Mouse (Mus musculus): ENCODE data around the gene Wfdc10. TPM values are rescaled to one million over a fixed set of nuclear protein-coding genes. Genes with fewer than 3 reads are reported as not detected.

Gene Wfdc10
- total RNA-seq, 2 experiments from 2014 or later = not detected

DNA sequence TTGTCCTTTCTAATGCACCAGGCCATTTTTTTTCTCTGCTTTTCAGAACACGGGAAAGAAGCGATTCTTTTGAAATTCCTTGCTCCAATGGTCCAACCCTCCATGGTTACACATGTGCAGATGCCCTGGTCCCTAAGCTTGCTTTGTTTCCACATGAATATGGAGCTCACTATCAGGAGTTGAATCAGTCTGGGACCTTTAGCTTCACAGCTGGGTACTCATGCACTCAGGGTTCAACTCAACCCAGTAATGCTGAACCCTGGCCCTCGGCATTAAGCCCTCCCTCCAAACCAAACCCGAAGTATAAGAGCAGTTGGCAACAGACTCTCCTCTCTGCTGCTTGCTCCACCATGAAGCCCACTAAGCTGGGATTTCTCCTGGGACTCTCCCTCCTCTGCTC, 42.4 kb downstream of the Wfdc10 start, which contains the start of gene Spint4:
Spint4 (plus strand) TSS at position 301 of the 400 bp plus-strand sequence.
- intact Hi-C loops (cut with DNase I) = no loop called here
- no peak for DNase-seq

- intact Hi-C loops (cut with DNase I) = no loop called here
- no peak for DNase-seq
These were observed 45.1 kb downstream of the Wfdc10 start for GRCm38 (mm10) chr2:164700959-164701358.

- DNase-seq = no peak
- intact Hi-C loops (cut with DNase I) = no loop called here
These were observed 45.9 kb downstream of the Wfdc10 start for GRCm38 (mm10) chr2:164701761-164702160.

- intact Hi-C loops (cut with DNase I) = no loop called here
- no peak for DNase-seq
These were observed 48.4 kb downstream of the Wfdc10 start for GRCm38 (mm10) chr2:164704235-164704634.

- DNase-seq = no peak
- intact Hi-C loops (cut with DNase I) = no loop called here
These were observed 49.5 kb downstream of the Wfdc10 start for GRCm38 (mm10) chr2:164705328-164705727.

GRCm38 (mm10) chr2:164705991-164706390, 50.1 kb downstream of the Wfdc10 start:
- intact Hi-C loops (cut with DNase I) = no loop called here
- no peak for DNase-seq

Other genes with a start within 250 kb of the Wfdc10 start
- gene Sdc4, start 212.2 kb upstream of the Wfdc10 start, total RNA-seq (2021) = 10 to 100 TPM; 20.0 to 27.0 TPM
- 10 to 100 TPM; 21.2 to 21.9 TPM for gene Sys1, start 199.1 kb upstream of the Wfdc10 start, total RNA-seq (2021)
- 1 to 10 TPM; 3.0 to 5.3 TPM for gene Gm20458, start 195.1 kb upstream of the Wfdc10 start, total RNA-seq (2021)
- gene Trp53tg5, start 182.3 kb upstream of the Wfdc10 start, total RNA-seq (2021) = not detected
- gene Dbndd2, start 169.9 kb upstream of the Wfdc10 start, total RNA-seq (2021) = 10 to 100 TPM; 17.9 to 19.0 TPM
- 10 to 100 TPM; 43.1 to 45.9 TPM for gene Pigt, start 158.5 kb upstream of the Wfdc10 start, total RNA-seq (2021)
- gene Wfdc2, start 93.6 kb upstream of the Wfdc10 start, total RNA-seq (2021) = 10 to 100 TPM in 1 of 2 experiments, not detected in 1; 14.8 TPM
- gene Spint3, start 82.6 kb upstream of the Wfdc10 start, total RNA-seq (2021) = not detected
- gene Wfdc6a, start 70.6 kb upstream of the Wfdc10 start, total RNA-seq (2021) = under 1 TPM; 0.29 to 0.48 TPM
- gene Eppin, start 62.5 kb upstream of the Wfdc10 start, total RNA-seq (2021) = not detected
- not detected for gene Wfdc6b, start 42.5 kb upstream of the Wfdc10 start, total RNA-seq (2021)
- not detected for gene Wfdc8, start 42.4 kb upstream of the Wfdc10 start, total RNA-seq (2021)
- not detected for gene Wfdc16, start 17.2 kb upstream of the Wfdc10 start, total RNA-seq (2021)
- gene Wfdc9, start 537 bp downstream of the Wfdc10 start, total RNA-seq (2021) = not detected
- not detected for gene Wfdc11, start 18.0 kb downstream of the Wfdc10 start, total RNA-seq (2021)
- not detected for gene Wfdc13, start 29.1 kb downstream of the Wfdc10 start, total RNA-seq (2021)
- gene Spint4, start 42.5 kb downstream of the Wfdc10 start, total RNA-seq (2021) = not detected
- not detected for gene Spint5, start 59.3 kb downstream of the Wfdc10 start, total RNA-seq (2021)
- gene Wfdc3, start 89.9 kb downstream of the Wfdc10 start, total RNA-seq (2021) = under 1 TPM; 0.22 to 0.33 TPM
- 10 to 100 TPM; 29.4 to 30.2 TPM for gene Dnttip1, start 89.9 kb downstream of the Wfdc10 start, total RNA-seq (2021)
- 10 to 100 TPM; 10.8 to 19.5 TPM for gene Ube2c, start 113.9 kb downstream of the Wfdc10 start, total RNA-seq (2021)
- not detected for gene Tnnc2, start 123.9 kb downstream of the Wfdc10 start, total RNA-seq (2021)
- gene Snx21, start 129.8 kb downstream of the Wfdc10 start, total RNA-seq (2021) = 10 to 100 TPM; 20.8 to 23.0 TPM
- 10 to 100 TPM; 11.2 to 11.3 TPM for gene Acot8, start 148.8 kb downstream of the Wfdc10 start, total RNA-seq (2021)
- 1 to 10 TPM; 2.4 to 2.6 TPM for gene Zswim3, start 149.1 kb downstream of the Wfdc10 start, total RNA-seq (2021)
- 1 to 10 TPM; 3.7 to 5.0 TPM for gene Zswim1, start 166.6 kb downstream of the Wfdc10 start, total RNA-seq (2021)
- gene Spata25, start 172.5 kb downstream of the Wfdc10 start, total RNA-seq (2021) = 1 to 10 TPM in 1 of 2 experiments, under 1 TPM in 1; 0.86 to 1.0 TPM
- 100 to 1,000 TPM in 1 of 2 experiments, 10 to 100 TPM in 1; 97.7 to 103 TPM for gene Ctsa, start 176.8 kb downstream of the Wfdc10 start, total RNA-seq (2021)
- 10 to 100 TPM; 34.6 to 34.7 TPM for gene Neurl2, start 177.4 kb downstream of the Wfdc10 start, total RNA-seq (2021)
- 10 to 100 TPM; 43.7 to 58.5 TPM for gene Pltp, start 201.7 kb downstream of the Wfdc10 start, total RNA-seq (2021)
- 10 to 100 TPM; 33.0 to 33.6 TPM for gene Pcif1, start 223.3 kb downstream of the Wfdc10 start, total RNA-seq (2021)